Mouse (Mus musculus): ENCODE results near the gene Slc37a3. TPM values are rescaled to one million over a fixed set of nuclear protein-coding genes. Genes with fewer than 3 reads are reported as not detected.
A peak's percentile ranks its signal among the peaks of the same experiment; 100 is the strongest.
"Not testable (repeated sequence)": the region's sequence is repeated elsewhere in the genome, so short reads cannot be mapped to it uniquely, and the experiment has no call there.

Slc37a3 gene
- polyA plus RNA-seq, 1 experiment from 2014 or later, result 24.4 TPM

DNA sequence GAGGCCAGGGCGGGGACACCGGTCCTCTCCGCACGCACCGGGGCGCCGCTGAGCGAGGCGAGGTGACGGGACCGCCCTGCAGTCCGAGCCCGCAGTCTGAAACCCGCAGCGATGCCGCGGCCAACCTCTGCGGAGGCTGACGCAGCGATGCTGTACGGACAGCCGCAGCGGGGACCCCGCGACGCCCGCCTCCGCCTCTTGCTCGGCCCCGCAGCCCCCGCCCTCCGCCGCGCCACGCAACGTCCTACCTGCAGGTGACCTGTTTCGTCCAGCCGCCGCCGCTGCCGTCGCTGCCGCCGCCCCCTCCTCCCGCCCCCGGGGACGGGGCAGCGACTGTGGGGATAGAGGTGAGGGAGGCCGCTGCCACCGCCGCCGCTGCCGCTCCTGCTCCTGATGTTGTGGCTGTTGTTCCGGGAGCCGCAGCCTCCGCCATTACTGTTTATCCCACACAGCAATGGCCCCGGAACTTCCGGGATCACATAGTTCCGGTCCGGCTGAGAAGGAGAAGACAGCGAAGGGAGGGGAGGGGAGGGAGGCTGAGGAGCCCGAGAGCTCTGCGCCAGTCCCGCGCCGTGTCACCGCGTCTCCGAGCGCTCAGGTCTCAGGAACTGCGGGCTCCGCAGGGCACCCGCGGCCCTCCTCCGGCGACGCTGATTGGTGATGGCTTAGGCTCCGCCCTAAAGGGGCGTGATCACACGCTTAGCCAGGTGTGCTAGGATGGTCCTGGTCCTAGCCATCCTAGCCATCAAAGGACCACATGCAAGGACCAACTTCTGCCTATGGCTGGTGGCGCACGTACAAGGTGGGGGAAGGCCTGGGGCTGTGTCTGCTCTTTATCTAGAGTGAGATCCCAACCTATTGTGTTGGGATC is 42.6 kb upstream of the Slc37a3 start, which contains the start of gene Mkrn1:
Gene Mkrn1 (minus strand): TSS at position 612 of the 871 bp plus-strand sequence.
- peaks cover 4% of the 10 kb centered on the region; the same call in 1 of the 2 replicates for H3K4me1 ChIP-seq (ENCODE audit: insufficient read depth, low read depth, low read length)
- H3K4me2 ChIP-seq (replicated peaks; ENCODE audit: low read depth, low read length), result peak within 1 kb of the TSS; percentile 80
- whole genome bisulfite sequencing, result 1% methylated on average over 70 of the region's 82 CpGs
- DNase-seq (ENCODE audit: low spot score), result peak; percentile 90
- peak within 1 kb of the TSS; percentile 97 for H3K4me3 ChIP-seq (ENCODE audit: low read depth, low read length)
- no peaks in the 10 kb centered on the region for H3K27me3 ChIP-seq (replicated peaks; ENCODE audit: insufficient read depth, low read length)
- peak; percentile 91 for ATAC-seq
- no peaks in the 10 kb centered on the region for H3K9me3 ChIP-seq (ENCODE audit: low read length)
- no peak for TF ChIP-seq EP300 (IDR thresholded peaks at IDR 0.05)
- peak; percentile 18 for TF ChIP-seq CTCF (IDR thresholded peaks at IDR 0.05)
- H3K36me3 ChIP-seq (ENCODE audit: insufficient read depth, low read length), result no peaks in the 10 kb centered on the region
- peak within 1 kb of the TSS; percentile 84 for H3K9ac ChIP-seq (replicated peaks; ENCODE audit: low read depth)
- peak within 1 kb of the TSS; percentile 86 for H3K27ac ChIP-seq (ENCODE audit: low read length)

DNA sequence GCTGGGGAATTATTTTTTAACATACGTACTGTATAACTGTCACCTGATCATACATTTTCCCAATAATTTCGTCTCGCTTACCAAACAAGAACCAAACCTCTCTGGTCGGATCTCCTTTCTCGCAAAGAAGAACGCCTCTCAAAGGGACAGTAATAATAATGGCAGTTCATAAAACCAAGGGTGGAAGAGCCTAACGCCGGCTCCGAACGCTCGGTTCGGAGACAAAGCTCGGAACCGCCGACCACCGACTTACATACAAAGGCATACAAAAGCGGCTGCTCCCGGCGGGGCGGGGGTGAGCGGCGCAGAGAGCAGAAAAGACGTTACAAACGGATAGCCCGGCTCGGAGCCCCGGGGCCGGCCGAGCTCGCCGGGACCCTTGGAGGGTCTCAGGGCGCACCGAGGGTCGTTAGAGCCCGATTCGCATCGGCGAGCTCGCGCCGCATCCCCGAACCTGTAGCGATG is 41.9 kb upstream of the Slc37a3 start:
- H3K4me3 ChIP-seq (ENCODE audit: low read depth, low read length), result peak overlapping the region; percentile 97
- DNase-seq (ENCODE audit: low spot score), result no peak
- H3K27ac ChIP-seq (ENCODE audit: low read length), result peak overlapping the region; percentile 86
- H3K9me3 ChIP-seq (ENCODE audit: low read length), result no peaks in the 10 kb centered on the region
- no peak for TF ChIP-seq CTCF (IDR thresholded peaks at IDR 0.05)
- TF ChIP-seq EP300 (IDR thresholded peaks at IDR 0.05), result no peak
- no peak for ATAC-seq
- WGBS, result under 1% methylated on average over 42 of the region's 43 CpGs
- H3K9ac ChIP-seq (replicated peaks; ENCODE audit: low read depth), result peak overlapping the region; percentile 84
- no peaks in the 10 kb centered on the region for H3K27me3 ChIP-seq (replicated peaks; ENCODE audit: insufficient read depth, low read length)
- no peaks in the 10 kb centered on the region for H3K36me3 ChIP-seq (ENCODE audit: insufficient read depth, low read length)
- peak overlapping the region; percentile 80 for H3K4me2 ChIP-seq (replicated peaks; ENCODE audit: low read depth, low read length)
- peaks cover 4% of the 10 kb centered on the region; the same call in 1 of the 2 replicates for H3K4me1 ChIP-seq (ENCODE audit: insufficient read depth, low read depth, low read length)

DNA sequence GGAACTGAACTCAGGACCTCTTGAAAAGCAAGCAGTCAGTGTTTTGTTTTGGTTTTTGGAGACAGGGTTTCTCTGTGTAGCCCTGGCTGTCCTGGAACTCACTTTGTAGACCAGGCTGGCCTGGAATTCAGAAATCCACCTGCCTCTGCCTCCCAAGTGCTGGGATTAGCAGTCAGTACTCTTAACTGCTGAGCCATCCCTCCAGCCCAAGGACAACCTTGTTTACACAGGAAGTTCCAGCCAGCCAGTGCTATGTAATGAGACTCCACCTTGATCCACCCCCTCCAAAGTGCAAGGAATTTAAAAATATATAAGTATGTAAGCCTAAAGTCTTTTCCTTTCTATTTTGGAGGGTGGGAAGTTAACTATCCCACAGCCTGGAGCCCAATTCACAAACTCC is 39.2 kb upstream of the Slc37a3 start:
- H3K9me3 ChIP-seq (ENCODE audit: low read length); H3K4me2 ChIP-seq (replicated peaks; ENCODE audit: low read depth, low read length); H3K27ac ChIP-seq (ENCODE audit: low read length); DNase-seq (ENCODE audit: low spot score); ATAC-seq; H3K27me3 ChIP-seq (replicated peaks; ENCODE audit: insufficient read depth, low read length); H3K4me3 ChIP-seq (ENCODE audit: low read depth, low read length); H3K4me1 ChIP-seq (ENCODE audit: insufficient read depth, low read depth, low read length); H3K9ac ChIP-seq (replicated peaks; ENCODE audit: low read depth); H3K36me3 ChIP-seq (ENCODE audit: insufficient read depth, low read length): not testable (repeated sequence)

GRCm38 (mm10) chr6:39415762-39416161 is 38.3 kb upstream of the Slc37a3 start:
- H3K4me1 ChIP-seq (ENCODE audit: insufficient read depth, low read depth, low read length), result peaks cover 4% of the 10 kb centered on the region; the same call in 1 of the 2 replicates
- no peak overlapping the region for H3K9ac ChIP-seq (replicated peaks; ENCODE audit: low read depth)
- ATAC-seq (no peak), DNase-seq (ENCODE audit: low spot score) (peak; percentile 57)
- no peaks in the 10 kb centered on the region for H3K36me3 ChIP-seq (ENCODE audit: insufficient read depth, low read length)
- TF ChIP-seq CTCF (IDR thresholded peaks at IDR 0.05) (peak; percentile 68), EP300 (IDR thresholded peaks at IDR 0.05) (no peak)
- no peaks in the 10 kb centered on the region for H3K9me3 ChIP-seq (ENCODE audit: low read length)
- H3K27me3 ChIP-seq (replicated peaks; ENCODE audit: insufficient read depth, low read length), result no peaks in the 10 kb centered on the region
- no peak overlapping the region for H3K4me3 ChIP-seq (ENCODE audit: low read depth, low read length)
- H3K4me2 ChIP-seq (replicated peaks; ENCODE audit: low read depth, low read length), result no peak overlapping the region
- no peak overlapping the region for H3K27ac ChIP-seq (ENCODE audit: low read length)
- 52% methylated on average over 3 of the region's 5 CpGs for WGBS

- ATAC-seq (no peak), DNase-seq (ENCODE audit: low spot score) (no peak)
- Histone ChIP-seq H3K9ac (replicated peaks; ENCODE audit: low read depth) (no peak overlapping the region), H3K27ac (ENCODE audit: low read length) (no peak overlapping the region), H3K9me3 (ENCODE audit: low read length) (no peaks in the 10 kb centered on the region), H3K4me1 (ENCODE audit: insufficient read depth, low read depth, low read length) (peaks cover 2% of the 10 kb centered on the region; the same call in 1 of the 2 replicates), H3K27me3 (replicated peaks; ENCODE audit: insufficient read depth, low read length) (no peaks in the 10 kb centered on the region), H3K36me3 (ENCODE audit: insufficient read depth, low read length) (no peaks in the 10 kb centered on the region), H3K4me2 (replicated peaks; ENCODE audit: low read depth, low read length) (no peak overlapping the region), H3K4me3 (ENCODE audit: low read depth, low read length) (no peak overlapping the region)
- WGBS, result 88% methylated on average over 1 of the region's 1 CpGs
- TF ChIP-seq CTCF (IDR thresholded peaks at IDR 0.05), result peak; percentile 26
- no peak for TF ChIP-seq EP300 (IDR thresholded peaks at IDR 0.05)
Observed at GRCm38 (mm10) chr6:39414106-39414505, 36.6 kb upstream of the Slc37a3 start.

- H3K27me3 ChIP-seq (replicated peaks; ENCODE audit: insufficient read depth, low read length), result no peaks in the 10 kb centered on the region
- H3K9ac ChIP-seq (replicated peaks; ENCODE audit: low read depth), result no peak overlapping the region
- no peak overlapping the region for H3K27ac ChIP-seq (ENCODE audit: low read length)
- no peaks in the 10 kb centered on the region for H3K4me1 ChIP-seq (ENCODE audit: insufficient read depth, low read depth, low read length)
- no peak for ATAC-seq
- no peak overlapping the region for H3K4me2 ChIP-seq (replicated peaks; ENCODE audit: low read depth, low read length)
- no peak overlapping the region for H3K4me3 ChIP-seq (ENCODE audit: low read depth, low read length)
- no peak for TF ChIP-seq CTCF (IDR thresholded peaks at IDR 0.05)
- no peak for TF ChIP-seq EP300 (IDR thresholded peaks at IDR 0.05)
- no peak for DNase-seq (ENCODE audit: low spot score)
- H3K9me3 ChIP-seq (ENCODE audit: low read length), result no peaks in the 10 kb centered on the region
- 0 out of 2 replicates have a peak, but pooled peaks cover 6% of the 10 kb centered on the region for H3K36me3 ChIP-seq (ENCODE audit: insufficient read depth, low read length)
- WGBS, result 82% methylated on average over 5 of the region's 5 CpGs
Observed at GRCm38 (mm10) chr6:39406480-39406879, 29.0 kb upstream of the Slc37a3 start.

All from lung, postnatal 0 days (tissue).